Mouse (Mus musculus) megakaryocyte, embryonic 14.5 days (primary cell): ENCODE measurements around the gene Crcp.

Experiments used
- FLI1 ChIP-seq: IDR thresholded peaks from 2 replicates; pipeline ENCODE4 v1.6.1; 2012; ENCODE audit warnings: low read length, inconsistent platforms, mixed read lengths
- GATA1 ChIP-seq: IDR thresholded peaks from 3 replicates; pipeline ENCODE4 v1.6.1; 2012; ENCODE audit warnings: mixed read lengths, low read length, inconsistent platforms, borderline replicate concordance

GRCm38 (mm10) chr5:130007344-130007743 lies 21.7 kb upstream of the Crcp start:
- no peak for TF ChIP-seq GATA1
- TF ChIP-seq FLI1: no peak
